Mouse (Mus musculus) ES-Bruce4 (cell line): ENCODE measurements around the gene Tekt5. TPM values are rescaled to one million over a fixed set of nuclear protein-coding genes. Genes with fewer than 3 reads are reported as not detected.
A peak's percentile ranks its signal among the peaks of the same experiment; 100 is the strongest.

Experiments used
- H3K27ac ChIP-seq: 2 replicates; pipeline ENCODE4 v1.5.1; 2012; ENCODE audit warnings: low read length, inconsistent platforms; ENCODE audit not compliant: insufficient read depth
- H3K27me3 ChIP-seq: 2 replicates; pipeline ENCODE4 v1.6.1; 2012; ENCODE audit warnings: mild to moderate bottlenecking, low read length, inconsistent platforms; ENCODE audit not compliant: control insufficient read depth, poor library complexity, insufficient read depth, severe bottlenecking
- H3K36me3 ChIP-seq: 2 replicates; pipeline ENCODE4 v1.6.1; 2012; ENCODE audit warnings: inconsistent platforms, mild to moderate bottlenecking, low read length, moderate library complexity; ENCODE audit not compliant: control insufficient read depth, poor library complexity, insufficient read depth, severe bottlenecking
- H3K4me1 ChIP-seq: one replicate; pipeline ENCODE4 v1.8.1; 2011; ENCODE audit warnings: low read length; ENCODE audit not compliant: control insufficient read depth, insufficient read depth
- H3K4me3 ChIP-seq: 2 replicates; pipeline ENCODE4 v1.5.1; 2011; ENCODE audit warnings: low read depth, mild to moderate bottlenecking, low read length
- H3K9ac ChIP-seq: 2 replicates; pipeline ENCODE4 v1.6.1; 2012; ENCODE audit warnings: low read depth, mild to moderate bottlenecking, inconsistent platforms; ENCODE audit not compliant: poor library complexity, severe bottlenecking
- H3K9me3 ChIP-seq: replicated peaks from 2 replicates; pipeline ENCODE4 v1.6.1; 2012; ENCODE audit warnings: mild to moderate bottlenecking, low read length, inconsistent platforms; ENCODE audit not compliant: control insufficient read depth, poor library complexity, insufficient read depth, severe bottlenecking
- CTCF ChIP-seq: IDR thresholded peaks from one replicate; pipeline ENCODE4 v1.8.1; 2011; ENCODE audit warnings: low read depth, low read length
- EP300 ChIP-seq: IDR thresholded peaks from 2 replicates; pipeline ENCODE4 v1.6.1; 2011; ENCODE audit warnings: low read depth, low read length; ENCODE audit not compliant: insufficient read depth
- POLR2A ChIP-seq: IDR thresholded peaks from one replicate; pipeline ENCODE4 v1.8.1; 2011; ENCODE audit warnings: low read length; ENCODE audit not compliant: insufficient read depth
- polyA plus RNA-seq: library from polyadenylated mRNA; stranded (reverse); fragments of >200 nt; gene quantifications from 2 replicates; pipeline ENCODE4 v1.2.4, GENCODE M21; 2011; ENCODE audit warnings: low read depth; ENCODE audit not compliant: missing spikeins, insufficient read depth, insufficient read length

The Tekt5 gene
- polyA plus RNA-seq, 1 experiment = 0.55 TPM

DNA sequence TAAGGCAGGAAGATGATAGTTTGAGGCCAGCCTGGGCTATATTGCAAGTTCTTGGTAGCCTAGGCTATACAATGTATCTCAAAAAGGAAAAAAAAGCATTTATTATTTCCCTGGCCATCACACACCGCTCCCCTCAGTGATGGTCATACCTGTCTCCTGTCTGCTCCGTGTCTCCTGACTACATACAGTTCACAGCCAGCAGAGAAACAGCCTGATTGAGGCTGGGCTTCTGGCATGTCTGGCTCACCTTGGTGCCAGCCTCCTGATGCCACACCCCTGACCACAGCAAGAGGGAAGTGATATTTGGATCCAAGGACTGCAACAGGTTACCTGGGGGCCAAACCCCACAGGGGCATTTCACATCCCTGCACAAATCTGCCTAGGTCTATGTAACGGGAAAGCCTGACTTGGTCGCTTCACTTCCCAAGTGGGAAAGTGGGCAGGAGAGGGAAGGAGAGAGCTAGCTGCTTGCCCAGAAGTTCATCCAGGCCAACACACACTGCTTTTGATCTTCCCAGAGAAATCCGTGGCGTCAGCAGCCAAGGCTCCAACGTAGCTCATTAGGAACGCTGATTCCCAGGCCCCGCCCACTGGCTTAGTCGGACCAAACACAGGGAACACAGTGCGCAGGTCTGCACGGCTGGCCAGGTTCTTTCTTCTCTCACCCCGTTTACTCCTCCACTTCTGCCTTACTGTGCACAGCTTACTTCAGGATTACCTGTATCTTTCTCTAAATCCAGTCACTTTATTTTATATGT lies 20.9 kb downstream of the Tekt5 start:
- Histone ChIP-seq H3K36me3 (no peaks in the 10 kb centered on the region), H3K4me1 (peaks cover 9% of the 10 kb centered on the region), H3K27ac (no peak overlapping the region), H3K9me3 (no peaks in the 10 kb centered on the region), H3K4me3 (peak overlapping the region; percentile 39; the same call in 1 of the 2 replicates), H3K27me3 (no peaks in the 10 kb centered on the region), H3K9ac (no peak overlapping the region)
- TF ChIP-seq CTCF = no peak
- TF ChIP-seq POLR2A = no peak
- TF ChIP-seq EP300 = no peak

DNA sequence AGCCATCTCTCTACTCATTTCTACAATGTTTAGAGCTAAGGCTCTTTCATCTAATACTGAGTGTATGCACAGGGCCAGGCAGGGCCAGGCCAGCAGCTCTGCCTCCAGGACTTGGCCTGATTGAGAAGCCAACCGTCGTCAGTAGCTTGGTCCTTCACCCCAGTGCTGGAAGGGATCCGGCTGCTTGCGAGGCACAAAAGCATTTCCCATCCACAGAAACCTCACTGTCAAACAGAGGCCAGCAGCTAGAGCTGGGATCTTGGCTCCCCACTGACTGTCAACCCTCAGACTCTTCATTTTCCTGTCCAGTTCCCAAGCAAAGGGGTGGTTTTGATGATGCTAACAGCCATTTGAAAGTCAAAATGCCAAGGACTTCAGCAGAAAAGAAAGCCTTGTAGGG lies 22.9 kb downstream of the Tekt5 start:
- no peak overlapping the region for H3K27ac ChIP-seq
- H3K4me1 ChIP-seq = peaks cover 10% of the 10 kb centered on the region
- no peak for TF ChIP-seq POLR2A

DNA sequence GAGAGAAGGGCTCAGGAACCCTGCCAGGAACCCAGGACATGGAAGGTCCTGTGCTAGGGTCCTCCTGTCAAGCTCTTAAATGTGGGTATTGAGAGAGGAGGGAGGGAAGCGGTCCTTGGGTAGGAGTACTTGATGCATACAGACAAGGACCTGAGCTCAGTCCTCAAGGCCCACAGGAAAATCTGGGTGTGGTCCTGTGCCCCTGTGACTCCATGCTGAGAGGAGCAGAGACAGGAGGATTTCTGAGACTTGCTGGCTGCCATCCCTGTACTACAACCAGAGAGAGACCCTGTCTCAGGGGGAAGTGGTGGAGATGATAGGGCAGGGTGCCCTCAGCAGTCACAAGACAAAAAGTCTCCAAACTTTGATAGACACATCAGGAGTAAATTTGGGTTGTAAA lies 25.3 kb downstream of the Tekt5 start:
- no peaks in the 10 kb centered on the region for H3K36me3 ChIP-seq
- H3K9ac ChIP-seq = no peak overlapping the region
- no peaks in the 10 kb centered on the region for H3K9me3 ChIP-seq
- no peak for TF ChIP-seq CTCF
- TF ChIP-seq POLR2A = no peak
- TF ChIP-seq EP300 = no peak
- H3K4me1 ChIP-seq = peaks cover 16% of the 10 kb centered on the region
- no peak overlapping the region for H3K4me3 ChIP-seq
- no peaks in the 10 kb centered on the region for H3K27me3 ChIP-seq
- H3K27ac ChIP-seq = no peak overlapping the region

More for the DNA sequence above, 22.9 kb downstream of the Tekt5 start:
- Histone ChIP-seq H3K27me3 (no peaks in the 10 kb centered on the region), H3K9me3 (no peaks in the 10 kb centered on the region), H3K9ac (no peak overlapping the region), H3K4me3 (no peak overlapping the region), H3K36me3 (no peaks in the 10 kb centered on the region)

DNA sequence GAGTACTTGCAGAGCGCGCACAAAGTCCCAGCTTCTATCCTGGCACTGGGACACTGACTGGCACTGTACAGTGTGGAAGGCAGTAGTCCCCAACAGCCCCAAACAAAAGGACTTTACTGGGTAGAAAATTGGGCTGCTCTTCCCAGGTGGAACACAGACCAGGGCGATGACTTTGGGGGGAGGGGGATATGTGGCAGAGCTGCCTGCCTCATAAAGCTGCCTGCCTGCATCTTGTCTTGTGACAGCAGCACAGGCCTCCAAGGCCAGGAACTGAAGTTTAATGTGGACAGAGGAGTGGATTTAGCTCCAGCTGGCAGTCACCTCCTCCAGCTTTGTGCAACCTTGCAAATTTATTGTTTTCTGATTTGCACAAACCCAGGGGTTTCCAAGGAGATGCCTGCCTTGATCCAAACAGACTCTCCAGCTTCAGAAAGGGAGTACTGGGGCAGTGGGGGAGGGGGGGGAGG lies 25.8 kb downstream of the Tekt5 start:
- TF ChIP-seq CTCF = no peak
- TF ChIP-seq POLR2A = no peak
- TF ChIP-seq EP300 = no peak
- Histone ChIP-seq H3K4me3 (no peak overlapping the region), H3K27me3 (no peaks in the 10 kb centered on the region), H3K36me3 (no peaks in the 10 kb centered on the region), H3K27ac (no peak overlapping the region), H3K4me1 (peaks cover 16% of the 10 kb centered on the region), H3K9me3 (no peaks in the 10 kb centered on the region), H3K9ac (no peak overlapping the region)

DNA sequence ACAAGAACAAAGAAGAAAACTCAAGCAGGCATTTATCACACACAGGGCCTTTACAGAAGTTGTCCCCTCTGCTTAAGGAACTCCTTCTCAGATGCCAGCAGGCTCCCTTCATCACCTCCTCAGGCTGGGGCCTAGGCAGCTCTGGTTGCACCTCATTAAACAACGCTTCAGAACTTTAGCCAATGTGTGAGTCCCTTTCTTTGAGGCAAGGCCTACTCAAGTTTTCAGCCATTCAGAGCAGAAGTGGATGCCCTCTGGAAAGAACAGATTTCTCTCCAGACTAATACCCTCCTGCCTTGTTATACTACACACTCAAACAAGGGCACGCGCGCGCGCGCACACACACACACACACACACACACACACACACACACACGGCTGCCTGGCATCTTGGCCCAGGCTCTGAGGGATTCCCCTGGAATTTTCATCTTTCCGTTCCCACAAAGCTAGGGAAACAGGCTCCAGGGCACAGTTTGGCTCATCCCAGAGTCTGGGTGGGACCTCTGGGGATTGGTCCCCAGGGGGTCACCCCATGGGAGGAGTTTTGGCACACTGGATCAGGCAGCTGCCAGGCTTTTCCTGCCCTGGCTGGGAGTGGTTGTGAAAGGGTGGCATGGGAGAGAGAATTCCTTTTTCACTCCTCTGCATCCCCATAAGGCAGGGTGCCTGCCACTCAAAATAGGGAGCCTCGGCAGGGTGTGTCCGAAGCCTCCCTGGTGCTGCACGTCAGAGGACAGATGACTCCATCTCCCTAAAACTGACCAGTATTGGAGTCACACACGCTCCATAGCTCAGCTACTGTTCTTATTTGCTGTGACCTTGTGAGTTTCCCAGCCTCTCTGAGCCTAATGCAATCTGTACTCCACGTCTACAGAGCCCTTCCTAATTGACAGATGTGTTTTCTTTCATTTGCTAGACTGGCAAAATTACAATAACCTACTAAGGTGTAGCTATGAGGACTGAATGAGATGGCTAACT lies 28.8 kb downstream of the Tekt5 start:
- no peak overlapping the region for H3K9ac ChIP-seq

DNA sequence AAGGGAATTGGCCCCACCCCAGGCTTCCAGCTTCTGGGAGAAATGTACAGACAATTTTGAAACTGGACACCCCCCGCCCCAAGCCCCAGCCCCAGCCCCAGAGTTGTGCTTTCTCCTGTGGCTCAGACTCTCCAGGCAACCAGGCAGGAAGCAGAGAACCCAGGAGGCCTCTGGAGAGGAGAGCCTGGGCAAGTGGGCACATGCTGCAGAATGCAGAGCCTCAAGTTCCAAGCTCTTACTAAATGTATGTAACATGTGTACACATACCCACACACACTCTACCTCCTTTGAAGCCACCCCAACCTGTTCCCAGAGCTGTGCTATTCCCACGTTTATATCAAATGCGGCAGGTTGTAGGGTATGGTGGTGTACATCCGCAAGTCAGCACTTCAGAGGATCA lies 29.5 kb downstream of the Tekt5 start:
- H3K27me3 ChIP-seq = no peaks in the 10 kb centered on the region
- H3K36me3 ChIP-seq = no peaks in the 10 kb centered on the region
- no peak overlapping the region for H3K4me3 ChIP-seq
- H3K9ac ChIP-seq = no peak overlapping the region
- H3K27ac ChIP-seq = no peak overlapping the region
- peaks cover 16% of the 10 kb centered on the region for H3K4me1 ChIP-seq
- no peak for TF ChIP-seq EP300
- H3K9me3 ChIP-seq = no peaks in the 10 kb centered on the region

More for the DNA sequence above, 28.8 kb downstream of the Tekt5 start:
- no peak overlapping the region for H3K4me3 ChIP-seq
- peaks cover 16% of the 10 kb centered on the region for H3K4me1 ChIP-seq
- H3K36me3 ChIP-seq = no peaks in the 10 kb centered on the region
- no peak overlapping the region for H3K27ac ChIP-seq
- no peaks in the 10 kb centered on the region for H3K9me3 ChIP-seq
- no peak for TF ChIP-seq POLR2A
- no peak for TF ChIP-seq EP300
- TF ChIP-seq CTCF = no peak
- no peaks in the 10 kb centered on the region for H3K27me3 ChIP-seq
